Mouse (Mus musculus) heart, embryonic 15.5 days (tissue): ENCODE measurements at regions not wholly inside any gene's neighbourhood (a gene's known extent, or its start where the extent isn't known, plus 50 kb on each side); places are given as distances from the start of the nearest gene placed in this dataset.

Experiments used
- ATAC-seq: fragments of 200-750 bp; cut with Nextera tagmentation; replicated peaks from 2 replicates; pipeline ENCODE4 v1.8.0; 2017; ENCODE audit warnings: low read depth, moderate TSS enrichment; ENCODE audit not compliant: insufficient number of reproducible peaks, insufficient read depth, low FRiP score
- H3K27ac ChIP-seq: fragments of 300-500 bp; sonication (generic); 2 replicates; pipeline ENCODE4 v1.5.1; 2015; ENCODE audit warnings: mild to moderate bottlenecking, inconsistent platforms
- H3K27me3 ChIP-seq: fragments of 300-500 bp; sonication (generic); 2 replicates; pipeline ENCODE4 v1.6.1; 2015; ENCODE audit warnings: inconsistent platforms
- H3K36me3 ChIP-seq: fragments of 300-500 bp; sonication (generic); 2 replicates; pipeline ENCODE4 v1.6.1; 2015; ENCODE audit warnings: mild to moderate bottlenecking, inconsistent platforms
- H3K4me1 ChIP-seq: fragments of 300-500 bp; sonication (generic); replicated peaks from 2 replicates; pipeline ENCODE4 v1.6.1; 2015; ENCODE audit warnings: inconsistent platforms
- H3K4me2 ChIP-seq: fragments of 300-500 bp; sonication (generic); 2 replicates; pipeline ENCODE4 v1.6.1; 2015; ENCODE audit warnings: inconsistent platforms, mild to moderate bottlenecking, moderate library complexity
- H3K4me3 ChIP-seq: fragments of 300-500 bp; sonication (generic); 2 replicates; pipeline ENCODE4 v1.5.1; 2015; ENCODE audit warnings: mild to moderate bottlenecking, inconsistent platforms
- H3K9ac ChIP-seq: fragments of 300-500 bp; sonication (generic); 2 replicates; pipeline ENCODE4 v1.6.1; 2015; ENCODE audit warnings: mild to moderate bottlenecking, inconsistent platforms
- H3K9me3 ChIP-seq: fragments of 300-500 bp; sonication (generic); replicated peaks from 2 replicates; pipeline ENCODE4 v1.6.1; 2016; ENCODE audit warnings: inconsistent platforms
- WGBS: fragments of 180-500 bp; shearing (Covaris S2); methylation state at CpG from one replicate; pipeline ENCODE4 v1.1.7; 2015; ENCODE audit warnings: mixed read lengths; 5-methylcytosine and 5-hydroxymethylcytosine counted together

- Histone ChIP-seq H3K27me3 (no peaks in the 10 kb centered on the region), H3K36me3 (no peaks in the 10 kb centered on the region), H3K9ac (no peak overlapping the region), H3K4me2 (no peak overlapping the region), H3K27ac (peak overlapping the region; percentile 45), H3K4me1 (peaks cover 28% of the 10 kb centered on the region), H3K4me3 (no peak overlapping the region), H3K9me3 (no peaks in the 10 kb centered on the region; the same call in 1 of the 2 replicates)
- WGBS: 26% methylated on average over 11 of the region's 11 CpGs
- ATAC-seq: peak; percentile 64; the same call in 1 of the 2 replicates
Measured at GRCm38 (mm10) chr17:84037580-84038304, 150.0 kb downstream of the Zfp36l2 start.

DNA sequence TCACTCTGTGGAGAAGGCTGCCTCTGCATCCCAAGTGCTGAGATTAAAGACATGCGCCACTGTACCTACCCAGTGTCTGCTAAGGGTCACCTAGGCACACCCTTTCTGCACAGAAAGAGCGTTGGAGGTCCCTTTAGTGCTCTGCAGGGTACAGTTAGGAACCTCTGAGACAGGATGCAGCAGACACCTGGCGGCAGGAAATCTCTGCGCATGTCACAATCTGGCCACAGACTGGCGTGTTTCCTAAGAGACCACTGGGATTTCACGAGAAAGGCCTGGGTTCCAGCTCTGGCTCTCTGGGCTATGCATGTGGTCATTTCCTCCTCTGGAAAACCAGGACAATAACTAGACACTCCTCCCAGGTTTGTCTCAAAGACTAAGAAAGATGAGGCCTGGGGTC, 151.7 kb downstream of the Zfp36l2 start:
- Histone ChIP-seq H3K36me3 (no peaks in the 10 kb centered on the region), H3K9me3 (no peaks in the 10 kb centered on the region; the same call in 1 of the 2 replicates), H3K27me3 (no peaks in the 10 kb centered on the region), H3K4me1 (peaks cover 37% of the 10 kb centered on the region), H3K9ac (no peak overlapping the region), H3K4me3 (no peak overlapping the region), H3K4me2 (no peak overlapping the region), H3K27ac (peak overlapping the region; percentile 42; the same call in 1 of the 2 replicates)
- ATAC-seq: no peak
- WGBS: 68% methylated on average over 6 of the region's 6 CpGs

- Histone ChIP-seq H3K4me2 (no peak overlapping the region), H3K27ac (no peak overlapping the region), H3K4me1 (peaks cover 37% of the 10 kb centered on the region), H3K9me3 (no peaks in the 10 kb centered on the region), H3K4me3 (no peak overlapping the region), H3K27me3 (no peaks in the 10 kb centered on the region), H3K9ac (no peak overlapping the region), H3K36me3 (no peaks in the 10 kb centered on the region)
- ATAC-seq: no peak
- 96% methylated on average over 1 of the region's 1 CpGs for WGBS
Measured at GRCm38 (mm10) chr17:84034801-84035200, 152.9 kb downstream of the Zfp36l2 start.

DNA sequence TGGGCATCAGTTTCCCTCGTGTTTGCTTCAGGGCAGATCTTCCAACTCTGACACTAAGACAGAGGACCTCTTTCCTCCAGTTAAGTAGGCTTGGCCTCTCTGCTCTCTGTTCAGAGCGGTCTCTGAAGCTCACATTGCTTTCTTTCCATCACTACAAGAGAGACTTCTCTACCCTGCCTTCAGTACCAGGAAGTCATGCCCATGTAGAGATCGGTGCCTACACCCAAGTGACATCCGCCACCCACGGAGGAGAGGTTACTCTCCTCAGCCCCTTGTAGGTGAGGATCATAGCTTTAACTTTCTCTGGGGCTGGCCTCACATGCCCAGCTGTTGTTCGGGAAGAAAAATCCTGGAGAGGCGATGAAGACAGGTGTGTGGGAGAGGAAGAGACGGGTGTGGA, 155.3 kb downstream of the Zfp36l2 start:
- Histone ChIP-seq H3K4me1 (peaks cover 37% of the 10 kb centered on the region), H3K4me2 (no peak overlapping the region), H3K4me3 (no peak overlapping the region), H3K27ac (no peak overlapping the region), H3K36me3 (no peaks in the 10 kb centered on the region), H3K9me3 (no peaks in the 10 kb centered on the region), H3K27me3 (no peaks in the 10 kb centered on the region), H3K9ac (no peak overlapping the region; the same call in 1 of the 2 replicates)
- no peak for ATAC-seq
- WGBS: 81% methylated on average over 8 of the region's 8 CpGs

DNA sequence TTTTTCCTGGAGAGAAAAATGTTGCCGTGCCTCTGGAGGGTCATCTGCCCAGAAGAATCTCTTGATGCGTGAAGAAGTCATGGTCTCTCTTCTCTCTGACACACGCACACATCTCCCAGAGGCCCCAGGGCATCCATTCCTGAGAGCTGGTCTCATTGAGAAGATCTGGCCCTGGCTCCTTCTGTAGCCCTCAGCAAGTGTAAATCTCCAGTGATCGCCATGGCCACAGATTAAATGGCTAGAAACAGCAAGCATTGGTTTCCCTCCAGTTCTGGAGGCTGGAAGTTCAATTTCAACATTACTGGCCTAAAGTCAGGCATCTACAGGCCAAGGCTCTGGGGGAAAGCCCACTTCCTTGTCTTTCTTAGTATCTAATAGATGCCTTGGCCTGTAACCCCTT, 155.9 kb downstream of the Zfp36l2 start:
- peak overlapping the region; percentile 42; the same call in 1 of the 2 replicates for H3K27ac ChIP-seq
- no peak for ATAC-seq
- no peak overlapping the region for H3K4me2 ChIP-seq
- H3K9me3 ChIP-seq: no peaks in the 10 kb centered on the region
- H3K4me1 ChIP-seq: peaks cover 32% of the 10 kb centered on the region
- 74% methylated on average over 4 of the region's 4 CpGs for WGBS
- H3K27me3 ChIP-seq: no peaks in the 10 kb centered on the region
- H3K36me3 ChIP-seq: no peaks in the 10 kb centered on the region
- H3K9ac ChIP-seq: no peak overlapping the region
- H3K4me3 ChIP-seq: no peak overlapping the region

DNA sequence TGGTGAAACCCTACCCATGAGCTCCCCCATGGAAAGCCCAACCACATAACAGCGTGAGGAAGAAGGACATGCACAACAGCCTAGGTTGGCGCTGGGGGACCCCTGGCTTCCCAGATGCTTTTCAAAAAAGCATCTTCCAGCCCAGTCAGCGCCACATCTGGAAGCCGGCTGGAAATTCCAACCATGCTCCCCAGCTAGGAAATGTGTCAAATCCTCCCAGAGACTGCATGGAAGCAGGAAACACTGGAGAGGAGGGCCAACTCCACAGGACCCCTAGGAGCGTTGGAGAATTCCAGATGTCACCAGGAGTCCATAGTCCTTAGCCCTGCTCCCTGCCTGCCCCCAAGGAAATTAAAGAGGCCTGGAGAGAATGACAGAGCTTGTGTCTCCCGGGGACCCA, 156.4 kb downstream of the Zfp36l2 start:
- no peak overlapping the region for H3K4me3 ChIP-seq
- no peaks in the 10 kb centered on the region for H3K36me3 ChIP-seq
- no peak overlapping the region for H3K9ac ChIP-seq
- H3K9me3 ChIP-seq: no peaks in the 10 kb centered on the region
- no peaks in the 10 kb centered on the region for H3K27me3 ChIP-seq
- H3K4me2 ChIP-seq: no peak overlapping the region
- peak overlapping the region; percentile 42; the same call in 1 of the 2 replicates for H3K27ac ChIP-seq
- WGBS: 54% methylated on average over 6 of the region's 6 CpGs
- H3K4me1 ChIP-seq: peaks cover 30% of the 10 kb centered on the region
- no peak for ATAC-seq

DNA sequence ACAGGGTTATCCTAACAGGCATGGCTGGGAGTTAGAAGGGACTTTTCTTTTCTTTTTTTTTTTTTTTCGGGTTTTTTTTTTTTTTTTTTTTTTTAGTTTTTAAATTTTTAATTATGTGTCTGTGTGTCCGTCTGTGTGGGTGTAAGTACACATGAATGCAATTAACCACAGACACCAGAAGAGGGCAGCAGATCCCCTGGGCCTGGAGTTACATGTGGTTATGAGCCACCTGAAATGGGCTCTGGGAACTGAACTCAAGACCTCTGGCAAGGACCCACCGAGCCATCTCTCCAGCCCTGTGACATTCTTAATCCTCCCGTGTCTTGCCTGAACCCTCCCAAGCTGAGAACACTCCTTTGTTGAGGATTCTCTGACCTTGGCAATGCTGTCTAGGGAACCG, 157.0 kb downstream of the Zfp36l2 start:
- Histone ChIP-seq H3K27ac (no peak overlapping the region), H3K36me3 (no peaks in the 10 kb centered on the region), H3K4me3 (no peak overlapping the region), H3K27me3 (no peaks in the 10 kb centered on the region), H3K9me3 (no peaks in the 10 kb centered on the region), H3K9ac (no peak overlapping the region), H3K4me2 (no peak overlapping the region), H3K4me1 (peaks cover 37% of the 10 kb centered on the region)
- no peak for ATAC-seq
- 86% methylated on average over 4 of the region's 5 CpGs for WGBS

DNA sequence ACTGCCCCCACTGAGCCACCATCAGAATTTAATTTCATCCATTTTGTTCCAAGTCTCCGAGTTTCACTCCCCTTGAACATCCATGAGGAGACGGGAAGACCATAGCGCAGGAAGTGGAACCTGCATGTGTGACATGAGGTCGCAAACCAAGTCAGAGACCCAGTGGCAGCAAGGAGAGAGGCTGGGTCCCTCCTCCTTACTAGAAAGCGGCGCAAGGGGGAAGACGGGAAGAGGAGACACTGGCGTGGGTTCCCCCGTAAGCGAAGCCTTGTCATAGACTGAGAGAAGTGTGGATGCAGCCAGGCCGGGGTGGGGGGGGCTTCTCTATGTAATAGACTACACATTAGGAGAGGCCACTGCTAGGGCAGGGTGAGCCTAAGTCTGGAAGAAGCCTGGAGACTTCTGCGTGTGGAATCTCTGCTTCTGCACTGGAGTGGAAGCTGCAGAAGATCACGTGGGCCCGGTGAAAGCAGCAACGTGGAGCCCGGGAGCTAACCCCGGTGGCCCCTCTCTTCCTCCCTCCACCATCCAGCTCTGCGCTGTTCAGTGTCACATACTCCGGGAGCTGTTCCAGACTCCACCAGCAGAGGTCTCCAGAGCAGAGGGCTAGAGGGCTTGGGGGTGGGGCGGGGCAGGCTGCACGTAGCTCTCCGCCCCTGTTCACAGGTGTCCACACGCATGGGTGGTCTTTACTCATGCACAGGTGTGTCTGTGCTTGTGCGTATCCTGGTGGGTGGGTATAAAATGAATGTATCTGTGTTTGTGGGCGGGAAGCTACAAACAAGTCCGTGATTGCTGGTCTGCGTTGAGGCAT, 159.4 kb downstream of the Zfp36l2 start:
- 21% methylated on average over 27 of the region's 27 CpGs for WGBS
- 0 out of 2 replicates have a peak overlapping the region, but pooled peaks have one; percentile 4 for H3K27ac ChIP-seq
- no peak overlapping the region for H3K9ac ChIP-seq
- ATAC-seq: peak; percentile 62
- H3K9me3 ChIP-seq: no peaks in the 10 kb centered on the region; the same call in 1 of the 2 replicates
- peaks cover 38% of the 10 kb centered on the region for H3K4me1 ChIP-seq
- H3K27me3 ChIP-seq: no peaks in the 10 kb centered on the region
- peak overlapping the region; percentile 50 for H3K4me2 ChIP-seq
- H3K4me3 ChIP-seq: 0 out of 2 replicates have a peak overlapping the region, but pooled peaks have one; percentile 2
- no peaks in the 10 kb centered on the region for H3K36me3 ChIP-seq

GRCm38 (mm10) chr17:84027275-84027674, 160.5 kb downstream of the Zfp36l2 start:
- WGBS: 70% methylated on average over 9 of the region's 9 CpGs
- Histone ChIP-seq H3K27me3 (no peaks in the 10 kb centered on the region), H3K36me3 (no peaks in the 10 kb centered on the region), H3K4me2 (no peak overlapping the region), H3K9me3 (no peaks in the 10 kb centered on the region; the same call in 1 of the 2 replicates), H3K4me1 (peaks cover 35% of the 10 kb centered on the region), H3K4me3 (no peak overlapping the region), H3K27ac (no peak overlapping the region), H3K9ac (no peak overlapping the region)
- no peak for ATAC-seq

- Histone ChIP-seq H3K36me3 (no peaks in the 10 kb centered on the region), H3K4me3 (no peak overlapping the region), H3K4me1 (peaks cover 25% of the 10 kb centered on the region), H3K4me2 (no peak overlapping the region), H3K9me3 (no peaks in the 10 kb centered on the region; the same call in 1 of the 2 replicates), H3K27ac (peak overlapping the region; percentile 60), H3K27me3 (no peaks in the 10 kb centered on the region), H3K9ac (no peak overlapping the region)
- WGBS: 13% methylated on average over 5 of the region's 9 CpGs
- ATAC-seq: peak; percentile 70
Measured at GRCm38 (mm10) chr17:84026110-84026509, 161.6 kb downstream of the Zfp36l2 start.

- 79% methylated on average over 7 of the region's 7 CpGs for WGBS
- no peak overlapping the region for H3K4me2 ChIP-seq
- no peaks in the 10 kb centered on the region for H3K27me3 ChIP-seq
Measured at GRCm38 (mm10) chr17:84022358-84022757, 165.4 kb downstream of the Zfp36l2 start.

More at GRCm38 (mm10) chr17:84022358-84022757, 165.4 kb downstream of the Zfp36l2 start:
- Histone ChIP-seq H3K4me3 (no peak overlapping the region), H3K36me3 (no peaks in the 10 kb centered on the region), H3K9ac (no peak overlapping the region), H3K27ac (no peak overlapping the region), H3K4me1 (peaks cover 12% of the 10 kb centered on the region), H3K9me3 (no peaks in the 10 kb centered on the region; the same call in 1 of the 2 replicates)
- ATAC-seq: no peak
